Mouse (Mus musculus) thymus, adult 2 months (tissue): ENCODE results near the gene Ahcy. TPM values are rescaled to one million over a fixed set of nuclear protein-coding genes. Genes with fewer than 3 reads are reported as not detected.

ENCODE experiments used
- DNase-seq: peaks from one replicate; pipeline ENCODE4 v3.0.0; 2021
- H3K27ac ChIP-seq: fragments of 200-500 bp; 2 replicates; pipeline ENCODE4 v1.5.1; 2012; ENCODE audit warnings: low read length, control low read depth; ENCODE audit not compliant: control insufficient read depth, insufficient read depth
- H3K27me3 ChIP-seq: fragments of 200-500 bp; 2 replicates; pipeline ENCODE4 v1.6.1; 2012; ENCODE audit warnings: mild to moderate bottlenecking, low read length, moderate library complexity, mixed read lengths; ENCODE audit not compliant: control insufficient read depth, insufficient read depth
- H3K36me3 ChIP-seq: fragments of 200-500 bp; 2 replicates; pipeline ENCODE4 v1.6.1; 2012; ENCODE audit warnings: mild to moderate bottlenecking, low read length, moderate library complexity; ENCODE audit not compliant: control insufficient read depth, insufficient read depth
- H3K4me1 ChIP-seq: fragments of 200-500 bp; replicated peaks from 2 replicates; pipeline ENCODE4 v1.6.1; 2012; ENCODE audit warnings: low read length; ENCODE audit not compliant: control insufficient read depth, insufficient read depth
- H3K4me3 ChIP-seq: fragments of 200-500 bp; 2 replicates; pipeline ENCODE4 v1.5.1; 2012; ENCODE audit warnings: mild to moderate bottlenecking, low read length, control low read depth, moderate library complexity; ENCODE audit not compliant: control insufficient read depth, insufficient read depth
- CTCF ChIP-seq: fragments of 200-500 bp; IDR thresholded peaks from 2 replicates; pipeline ENCODE4 v1.5.1; 2012; ENCODE audit warnings: mild to moderate bottlenecking, control low read depth, low read length, moderate library complexity, borderline replicate concordance; ENCODE audit not compliant: control insufficient read depth, poor library complexity, insufficient read depth; ENCODE audit errors: extremely low read depth
- POLR2A ChIP-seq: fragments of 200-500 bp; IDR thresholded peaks from 2 replicates; pipeline ENCODE4 v1.6.1; 2012; ENCODE audit warnings: mild to moderate bottlenecking, low read length, control low read depth, moderate library complexity; ENCODE audit not compliant: control insufficient read depth, poor library complexity, insufficient read depth; ENCODE audit errors: extremely low read depth
- WGBS: fragments of 180-500 bp; shearing (Covaris S2); methylation state at CpG from one replicate; pipeline ENCODE4 v1.1.7; 2018; 5-methylcytosine and 5-hydroxymethylcytosine counted together
- polyA plus RNA-seq: library from polyadenylated mRNA; depleted of rRNA; stranded (reverse); fragments of >200 nt; gene quantifications from 2 replicates; pipeline ENCODE4 v1.2.3, GENCODE M21; 2012

Gene Ahcy
- polyA plus RNA-seq, 1 experiment, result 90.7 TPM

DNA sequence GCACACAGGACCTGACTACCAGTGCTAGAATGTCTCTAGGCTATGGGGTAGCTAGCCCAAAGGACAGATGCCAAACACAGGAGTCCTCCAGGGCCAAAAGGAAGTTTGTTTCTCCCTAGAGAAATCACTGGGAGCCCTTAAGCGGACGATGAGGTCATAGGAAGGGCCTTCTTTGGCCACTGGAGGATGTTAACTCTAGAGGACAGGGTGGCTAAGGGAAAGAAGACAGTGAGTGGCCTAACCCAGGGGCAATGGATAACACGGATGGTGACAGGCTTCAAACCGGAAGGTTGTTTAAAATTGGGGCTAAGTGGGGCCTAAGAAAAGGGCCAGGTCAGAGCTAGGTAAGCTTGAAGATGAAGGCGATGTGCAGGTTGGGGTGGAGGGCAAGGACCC lies 24.2 kb downstream of the Ahcy start:
- no peak for DNase-seq
- H3K4me1 ChIP-seq, result peaks cover 16% of the 10 kb centered on the region

DNA sequence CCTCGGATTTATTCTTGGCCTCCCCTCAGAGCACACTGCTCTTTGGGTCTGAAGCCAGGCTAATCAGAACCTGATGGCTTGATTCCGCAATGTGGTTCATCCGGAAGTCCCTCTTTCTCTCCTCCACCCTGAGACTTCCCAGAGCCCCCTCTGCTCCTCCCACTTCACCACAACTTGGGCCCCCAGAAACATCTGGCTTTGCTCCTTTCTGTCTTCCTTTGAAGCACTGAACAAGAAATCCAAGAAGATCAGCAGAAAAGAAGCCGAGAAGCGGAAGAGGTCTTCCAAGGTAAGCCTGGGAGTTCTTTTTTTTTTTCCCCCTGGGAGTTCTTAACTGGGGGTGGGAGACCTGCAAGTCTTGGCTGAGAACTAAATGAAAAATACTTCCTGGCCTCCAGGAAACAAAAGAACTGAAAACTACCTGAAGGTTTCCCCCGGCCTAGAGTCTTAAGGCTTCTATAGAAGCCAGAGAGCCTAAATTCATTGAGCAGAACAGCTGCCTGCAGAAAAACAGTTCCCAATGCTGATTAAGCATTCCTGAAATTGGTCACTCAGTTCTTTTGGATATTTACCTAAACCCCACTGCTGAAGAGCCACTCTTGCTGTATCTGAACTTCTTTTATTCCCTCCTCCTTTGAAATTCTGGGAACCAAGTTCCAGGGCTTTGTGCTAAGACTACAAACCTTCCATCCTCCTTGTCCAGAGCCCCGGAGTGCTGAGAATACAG lies 26.7 kb downstream of the Ahcy start:
- Histone ChIP-seq H3K27me3 (no peaks in the 10 kb centered on the region), H3K4me1 (peaks cover 16% of the 10 kb centered on the region), H3K27ac (peak overlapping the region; percentile 36), H3K4me3 (no peak overlapping the region), H3K36me3 (no peaks in the 10 kb centered on the region)
- WGBS, result 68% methylated on average over 7 of the region's 7 CpGs
- TF ChIP-seq CTCF (no peak), POLR2A (no peak)
- DNase-seq, result peak; percentile 12

More for the DNA sequence above, 24.2 kb downstream of the Ahcy start:
- Histone ChIP-seq H3K36me3 (no peaks in the 10 kb centered on the region), H3K4me3 (peak overlapping the region; percentile 40), H3K27me3 (no peaks in the 10 kb centered on the region), H3K27ac (peak overlapping the region; percentile 68)
- TF ChIP-seq CTCF (no peak), POLR2A (no peak)
- 49% methylated on average over 5 of the region's 5 CpGs for WGBS

DNA sequence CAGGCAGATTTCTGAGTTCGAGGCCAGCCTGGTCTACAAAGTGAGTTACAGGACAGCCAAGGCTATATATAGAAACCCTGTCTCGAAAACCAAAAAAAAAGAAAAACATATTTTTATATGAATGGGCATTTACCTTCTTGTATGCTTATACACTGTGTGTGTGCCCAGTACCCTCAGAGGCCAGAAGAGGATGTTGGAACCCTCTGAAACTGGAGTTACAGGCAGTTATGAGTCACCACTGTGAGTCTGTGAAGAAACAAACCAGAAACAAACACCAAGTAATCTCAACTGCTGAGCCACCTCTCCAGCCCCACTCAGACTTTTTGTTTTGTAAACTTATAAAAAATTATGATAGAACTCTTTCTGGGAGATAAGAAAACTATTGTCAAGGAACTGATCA lies 27.5 kb downstream of the Ahcy start:
- Histone ChIP-seq H3K4me1 (peaks cover 16% of the 10 kb centered on the region), H3K4me3 (no peak overlapping the region), H3K27me3 (no peaks in the 10 kb centered on the region), H3K27ac (no peak overlapping the region), H3K36me3 (no peaks in the 10 kb centered on the region)
- no peak for TF ChIP-seq POLR2A
- TF ChIP-seq CTCF, result no peak
- WGBS, result 82% methylated on average over 2 of the region's 2 CpGs
- DNase-seq, result no peak

DNA sequence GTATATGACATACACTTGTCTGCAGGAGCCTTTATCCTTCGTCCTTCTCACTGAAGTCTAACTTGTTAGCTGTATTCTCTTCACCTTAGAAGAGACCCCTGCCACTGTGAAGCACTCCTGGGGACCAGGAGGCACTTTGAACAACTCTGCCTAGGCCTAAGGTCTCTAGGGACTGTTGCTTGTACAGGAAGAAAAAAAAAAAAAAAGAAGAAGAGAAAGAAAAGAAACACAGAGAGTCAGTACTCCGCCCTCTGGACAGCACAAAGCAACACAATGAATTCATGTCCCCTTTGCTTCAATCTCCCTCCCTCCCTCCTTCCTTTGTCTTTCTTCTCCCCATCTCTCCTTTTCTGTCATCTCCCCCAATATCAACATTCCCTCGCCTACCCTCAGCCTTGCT lies 29.2 kb downstream of the Ahcy start:
- Histone ChIP-seq H3K27me3 (no peaks in the 10 kb centered on the region), H3K4me3 (no peak overlapping the region), H3K27ac (no peak overlapping the region), H3K4me1 (peaks cover 8% of the 10 kb centered on the region), H3K36me3 (no peaks in the 10 kb centered on the region)
- 92% methylated on average over 3 of the region's 3 CpGs for WGBS
- TF ChIP-seq POLR2A (no peak), CTCF (no peak)
- no peak for DNase-seq

DNA sequence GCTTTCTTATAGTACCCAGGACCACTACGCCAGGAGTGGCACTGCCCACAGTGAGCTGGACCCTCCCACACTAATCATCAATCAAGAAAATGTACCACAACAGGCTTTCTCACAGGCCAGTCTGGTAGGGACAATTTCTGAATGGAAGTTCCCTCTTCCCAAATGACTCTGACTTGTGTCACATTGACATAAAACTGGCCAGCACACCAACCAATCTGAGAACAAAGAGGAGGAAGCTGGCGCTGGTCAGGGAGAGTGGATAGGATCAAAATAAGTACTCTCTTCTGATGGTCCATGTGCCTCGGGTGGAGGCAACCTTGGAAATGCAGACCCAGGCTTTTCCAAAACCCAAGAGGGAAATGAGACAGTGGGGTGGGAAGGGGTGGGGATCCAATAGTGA lies 29.8 kb downstream of the Ahcy start:
- Histone ChIP-seq H3K4me1 (peaks cover 7% of the 10 kb centered on the region), H3K27ac (no peak overlapping the region), H3K27me3 (no peaks in the 10 kb centered on the region), H3K4me3 (no peak overlapping the region), H3K36me3 (no peaks in the 10 kb centered on the region)
- TF ChIP-seq POLR2A (no peak), CTCF (no peak)
- no peak for DNase-seq
- WGBS, result 94% methylated on average over 3 of the region's 3 CpGs

DNA sequence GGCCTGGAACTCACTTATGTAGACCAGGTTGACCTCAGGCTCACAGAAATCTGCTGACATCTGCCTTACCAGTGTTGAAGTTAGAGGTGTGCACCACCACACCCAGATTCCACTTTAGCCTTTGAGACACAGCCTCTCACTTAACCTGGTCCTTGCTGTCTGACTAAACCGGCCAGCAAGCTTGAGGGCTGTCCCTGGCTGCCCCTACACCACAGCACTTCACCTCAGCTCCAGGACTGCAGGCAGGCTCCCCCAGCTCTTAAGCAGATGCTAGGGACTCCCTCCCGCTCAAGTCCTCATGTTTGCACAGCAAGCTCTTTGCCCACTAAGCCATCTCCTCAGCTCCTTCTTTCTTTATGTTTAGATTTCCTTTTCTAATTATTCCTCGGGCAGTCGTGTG lies 34.3 kb downstream of the Ahcy start:
- 91% methylated on average over 4 of the region's 4 CpGs for WGBS
- Histone ChIP-seq H3K4me1 (no peaks in the 10 kb centered on the region), H3K36me3 (no peaks in the 10 kb centered on the region), H3K27me3 (no peaks in the 10 kb centered on the region), H3K4me3 (no peak overlapping the region), H3K27ac (no peak overlapping the region)
- DNase-seq, result no peak
- TF ChIP-seq CTCF (no peak), POLR2A (no peak)

GRCm38 (mm10) chr2:155032938-155033710 lies 41.2 kb downstream of the Ahcy start:
- H3K4me3 ChIP-seq, result 0 out of 2 replicates have a peak overlapping the region, but pooled peaks have one; percentile 4
- TF ChIP-seq CTCF, result no peak
- no peak for TF ChIP-seq POLR2A
- H3K27ac ChIP-seq, result no peak overlapping the region
- no peaks in the 10 kb centered on the region for H3K27me3 ChIP-seq
- 33% methylated on average over 19 of the region's 19 CpGs for WGBS
- peaks cover 4% of the 10 kb centered on the region; the same call in 1 of the 2 replicates for H3K4me1 ChIP-seq
- H3K36me3 ChIP-seq, result no peaks in the 10 kb centered on the region
- no peak for DNase-seq
